Mouse (Mus musculus) c-Kit-positive CD71-positive TER-119-positive erythroid progenitor cells, embryonic 14.5 days (primary cell): ENCODE data around the gene Mtmr1.

Experiments
- DNase-seq: peaks from one replicate; pipeline ENCODE4 v3.0.0-alpha.2; 2013; ENCODE audit warnings: low spot score

Mtmr1 gene

GRCm38 (mm10) chrX:71442916-71443315 lies 78.4 kb downstream of the Mtmr1 start:
- no peak for DNase-seq

- DNase-seq, result no peak
Measured at GRCm38 (mm10) chrX:71456078-71456737, 91.6 kb downstream of the Mtmr1 start.

- no peak for DNase-seq
Measured at GRCm38 (mm10) chrX:71464138-71464826, 99.7 kb downstream of the Mtmr1 start.

DNA sequence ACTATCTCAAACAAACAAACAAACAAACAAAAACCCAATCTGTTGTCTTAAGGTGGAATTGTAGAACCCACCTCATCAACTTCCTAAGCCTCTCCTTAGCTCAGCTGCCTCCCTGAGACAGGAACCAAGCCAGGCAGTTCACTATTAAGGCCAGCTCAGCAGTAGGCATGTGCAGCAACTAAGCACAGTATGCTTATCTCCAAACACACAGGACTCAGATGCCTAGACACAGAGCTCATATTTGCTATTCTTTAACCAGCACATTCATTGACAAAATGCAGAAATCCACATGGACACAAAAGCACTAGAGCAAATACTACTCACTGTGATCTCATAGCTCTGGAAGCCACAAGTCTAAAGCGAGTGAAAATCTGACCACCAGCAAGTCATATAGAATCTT lies 100.9 kb downstream of the Mtmr1 start:
- no peak for DNase-seq

- no peak for DNase-seq
Measured at GRCm38 (mm10) chrX:71467491-71467890, 102.9 kb downstream of the Mtmr1 start.
